Mouse (Mus musculus) retina, adult 2 months (tissue): ENCODE results near the gene Gm765.

Experiments used
- DNase-seq: peaks from one replicate; pipeline ENCODE4 v3.0.0-alpha.2; 2012; ENCODE audit warnings: low read depth, low spot score

Gm765 gene

GRCm38 (mm10) chr6:98221970-98222369 is 120.6 kb downstream of the Gm765 start:
- no peak for DNase-seq

- no peak for DNase-seq
These were observed 130.3 kb downstream of the Gm765 start for GRCm38 (mm10) chr6:98212225-98212624.

GRCm38 (mm10) chr6:98210237-98210636 is 132.3 kb downstream of the Gm765 start:
- no peak for DNase-seq

- DNase-seq, result no peak
These were observed 134.5 kb downstream of the Gm765 start for GRCm38 (mm10) chr6:98208051-98208450.

DNA sequence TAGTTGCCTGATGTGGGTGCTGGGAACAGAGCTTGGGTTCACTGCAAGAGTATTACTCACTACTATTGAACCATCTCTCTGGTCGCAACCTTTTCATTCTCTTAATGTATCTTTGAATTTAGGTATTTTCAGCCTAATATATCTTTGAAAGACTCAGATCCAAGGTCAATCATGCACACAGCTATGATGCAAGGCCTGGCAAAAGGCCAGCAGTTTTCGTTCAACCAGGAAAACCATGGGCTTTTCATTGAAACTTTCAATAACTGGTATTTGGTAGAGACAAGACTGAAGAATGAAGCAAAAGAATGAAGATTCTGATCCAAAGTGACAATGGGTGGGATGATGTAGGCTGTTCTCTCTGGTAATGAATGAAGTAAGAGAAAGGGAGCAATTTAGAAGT is 143.8 kb downstream of the Gm765 start:
- no peak for DNase-seq

DNA sequence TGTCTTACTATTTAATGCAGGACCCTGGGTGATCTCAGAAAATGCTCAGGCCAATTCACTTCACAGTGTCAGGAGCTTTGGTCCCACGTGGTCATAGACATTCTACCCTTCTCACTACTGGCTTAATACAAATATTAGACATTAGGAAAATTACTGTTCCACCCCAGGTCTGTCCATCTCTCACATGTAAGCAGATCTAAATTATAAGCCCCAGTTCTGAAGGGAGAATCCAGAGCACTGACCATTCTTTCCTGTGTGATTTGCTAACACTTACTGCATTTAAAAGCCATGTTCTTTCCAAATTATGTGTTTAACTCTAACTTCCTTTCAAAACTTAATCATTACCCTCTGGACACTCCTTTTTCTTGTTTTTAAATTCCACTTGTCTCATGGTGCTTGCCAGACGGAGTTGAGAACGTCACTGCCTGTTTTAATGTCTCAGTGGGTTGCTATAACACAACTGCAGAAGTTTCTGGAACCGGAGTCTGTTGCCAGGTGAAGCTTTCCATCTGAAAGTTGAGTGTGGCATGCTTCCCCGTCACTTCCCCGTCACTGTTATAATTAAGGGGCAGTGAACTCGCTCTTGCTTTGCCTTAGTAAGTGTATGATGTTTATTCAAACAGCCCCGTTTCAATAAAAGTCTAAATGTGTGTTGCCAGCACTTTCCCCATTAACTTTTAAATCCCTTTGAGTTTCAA is 151.7 kb downstream of the Gm765 start:
- no peak for DNase-seq
